Mouse (Mus musculus): ENCODE data around the gene Mylk2.

Mylk2 gene

DNA sequence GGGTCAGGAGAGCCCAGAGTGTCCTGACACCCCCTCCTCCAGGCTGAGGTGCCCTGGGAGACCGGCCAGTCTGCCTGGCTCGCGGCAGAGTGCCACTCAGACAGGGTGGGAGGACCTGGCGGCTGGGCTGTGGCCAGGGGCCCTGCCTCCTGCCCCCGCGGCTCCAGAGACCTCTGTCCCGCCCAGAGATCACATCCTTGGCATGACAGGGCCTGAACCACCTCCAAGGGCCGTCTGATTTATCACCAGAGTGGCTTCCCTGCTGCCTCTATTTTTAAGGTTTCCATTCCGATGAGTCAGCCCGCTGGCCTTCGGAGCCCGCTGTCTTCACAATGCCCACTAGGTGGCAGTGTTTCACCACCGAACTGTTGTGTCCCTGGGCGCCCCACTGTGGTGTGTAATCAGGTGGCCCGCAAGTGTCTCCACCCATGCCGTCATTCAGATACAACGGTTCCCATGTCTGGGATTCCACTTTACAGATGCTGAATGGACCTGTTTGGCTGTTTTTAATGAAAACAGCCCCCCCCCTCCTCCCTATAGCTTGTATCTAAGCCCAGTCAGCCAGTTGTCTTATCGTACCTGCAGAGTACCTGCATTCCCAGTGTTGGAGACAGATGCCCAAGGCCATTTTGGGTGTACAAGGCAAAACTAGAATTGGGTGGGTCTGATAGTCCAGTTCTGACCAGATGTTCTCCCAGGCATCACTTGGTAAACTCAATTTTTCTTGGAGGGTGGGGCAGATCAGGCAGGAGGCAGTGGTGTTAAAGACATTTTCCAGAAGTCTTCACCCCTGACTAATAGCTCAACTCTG, 3.4 kb downstream of the Mylk2 start:
- DNase-seq (ENCODE audit: low read depth, low spot score): peak; percentile 60

DNA sequence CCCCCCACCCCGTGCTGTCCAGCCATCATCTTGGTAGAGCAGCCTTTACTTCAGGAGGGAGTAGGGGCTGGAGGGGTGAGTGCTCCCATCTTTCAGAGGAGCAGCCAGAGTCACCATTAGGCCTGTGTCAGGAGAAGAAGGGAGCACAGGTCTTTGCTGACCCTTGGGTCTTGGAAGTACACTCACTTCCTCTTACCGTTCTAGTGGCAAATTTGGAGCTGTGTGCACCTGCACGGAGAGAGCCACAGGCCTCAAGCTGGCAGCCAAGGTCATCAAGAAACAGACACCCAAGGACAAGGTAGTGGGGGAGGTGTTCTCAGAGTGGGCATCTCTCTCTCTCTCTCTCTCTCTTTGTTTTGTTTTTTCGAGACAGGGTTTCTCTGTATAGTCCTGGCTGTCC, 4.3 kb downstream of the Mylk2 start:
- no peak for DNase-seq (ENCODE audit: low read depth, low spot score)

GRCm38 (mm10) chr2:152916111-152916510, 5.0 kb downstream of the Mylk2 start:
- no peak for DNase-seq (ENCODE audit: low read depth, low spot score)

DNA sequence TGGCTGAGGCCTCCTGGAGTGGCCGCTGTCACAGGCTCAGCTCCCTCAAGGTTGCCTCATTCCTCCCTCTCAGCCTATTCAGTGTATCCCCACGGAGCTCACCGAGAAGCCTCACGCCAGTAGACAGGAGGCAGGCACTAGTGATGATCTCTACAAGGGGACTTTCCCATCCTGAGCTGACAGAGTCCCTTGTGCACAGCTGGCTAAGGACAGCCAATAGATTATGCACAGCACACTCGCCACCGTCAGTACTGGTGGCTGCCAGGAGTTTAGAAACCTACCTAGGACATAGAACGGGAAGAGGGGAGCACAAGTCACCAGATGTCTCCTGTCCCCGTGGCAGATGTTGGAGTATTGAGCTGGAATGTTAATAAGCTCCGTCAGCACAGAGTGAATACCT, 6.5 kb downstream of the Mylk2 start:
- DNase-seq (ENCODE audit: low read depth, low spot score): no peak

DNA sequence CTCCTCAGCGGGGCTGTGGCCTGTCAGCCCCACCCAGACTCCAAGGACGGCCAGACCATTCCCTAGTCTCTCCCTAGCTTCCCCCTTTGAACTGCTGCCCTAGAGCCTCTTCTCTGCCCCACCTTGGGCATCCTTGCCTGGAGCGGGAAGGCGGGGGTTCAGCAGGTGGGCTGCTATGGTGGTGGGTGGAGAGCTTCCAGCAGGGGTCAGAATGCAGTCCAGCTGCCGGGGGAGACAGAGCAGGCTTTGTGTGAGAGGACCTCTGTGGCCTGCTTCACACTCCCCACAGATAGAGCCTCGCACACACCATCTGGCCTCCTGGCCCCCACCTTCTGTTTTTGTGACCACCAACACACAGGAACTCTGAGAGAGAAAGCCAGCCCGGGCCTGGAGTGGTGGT, 11.2 kb downstream of the Mylk2 start:
- DNase-seq (ENCODE audit: low read depth, low spot score): no peak

- no peak for DNase-seq (ENCODE audit: low read depth, low spot score)
Measured at GRCm38 (mm10) chr2:152923621-152924020, 12.5 kb downstream of the Mylk2 start.

- DNase-seq (ENCODE audit: low read depth, low spot score): no peak
Measured at GRCm38 (mm10) chr2:152924128-152924527, 13.0 kb downstream of the Mylk2 start.

- DNase-seq (ENCODE audit: low read depth, low spot score): no peak
Measured at GRCm38 (mm10) chr2:152924543-152924942, 13.4 kb downstream of the Mylk2 start.

- no peak for DNase-seq (ENCODE audit: low read depth, low spot score)
Measured at GRCm38 (mm10) chr2:152925189-152925872, 14.2 kb downstream of the Mylk2 start.

DNA sequence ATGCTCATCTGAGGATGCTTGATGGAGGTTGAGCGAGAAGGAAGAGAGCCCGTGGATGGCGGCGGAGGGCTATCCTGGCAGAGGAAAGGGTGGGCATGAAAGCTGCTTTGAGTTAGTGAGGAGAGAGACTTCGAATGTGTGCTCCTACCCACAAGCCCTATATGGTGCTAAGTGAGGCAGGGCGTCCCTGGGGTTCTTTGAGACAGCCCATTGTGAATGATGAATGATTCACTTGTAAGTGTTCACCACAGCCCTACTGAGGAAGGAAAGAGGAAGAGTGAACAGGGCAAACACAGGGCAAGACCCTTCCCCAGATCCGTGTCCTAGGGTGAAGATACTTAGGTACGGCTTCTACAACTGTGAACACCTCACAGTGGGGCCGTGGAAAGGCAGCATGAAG, 15.7 kb downstream of the Mylk2 start:
- DNase-seq (ENCODE audit: low read depth, low spot score): no peak

GRCm38 (mm10) chr2:152927371-152927770, 16.2 kb downstream of the Mylk2 start:
- DNase-seq (ENCODE audit: low read depth, low spot score): no peak

DNA sequence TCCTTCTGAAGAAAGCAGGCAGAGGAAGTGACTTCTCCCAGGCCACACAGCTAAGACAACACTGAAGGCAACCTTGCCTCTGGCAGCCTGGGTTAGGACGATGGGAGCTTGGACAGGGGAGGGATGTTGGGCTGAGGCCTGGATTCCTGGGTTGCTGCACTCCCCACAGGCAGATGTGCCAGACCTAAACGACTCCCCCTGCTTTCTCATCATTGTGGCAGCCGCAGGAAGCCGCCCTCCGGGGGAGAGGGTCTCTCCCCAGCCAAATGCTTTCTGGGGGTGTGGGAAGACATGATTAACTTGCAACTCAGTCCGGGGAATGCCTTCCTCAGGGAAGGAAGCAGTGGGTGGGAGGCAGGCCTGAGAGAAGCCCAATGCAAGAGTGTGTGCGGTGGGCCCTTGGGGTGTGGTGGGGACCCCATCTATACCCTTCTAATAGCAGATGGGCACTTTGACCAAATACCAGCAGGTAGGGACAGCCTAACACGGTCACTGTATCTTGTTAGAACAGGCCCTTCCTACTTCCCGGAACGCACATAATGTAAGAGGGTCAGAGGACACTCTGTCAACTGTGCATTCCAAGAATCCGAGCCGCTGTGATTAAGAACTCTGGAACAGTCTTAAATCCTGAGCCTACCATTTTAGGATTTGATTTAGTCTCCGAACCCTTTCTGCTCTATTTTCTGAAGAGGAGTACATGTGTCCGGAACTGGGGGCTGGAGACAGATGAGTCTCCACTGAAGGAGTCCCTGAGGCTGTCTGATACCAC, 17.3 kb downstream of the Mylk2 start:
- DNase-seq (ENCODE audit: low read depth, low spot score): no peak

GRCm38 (mm10) chr2:152928988-152929370, 17.8 kb downstream of the Mylk2 start:
- no peak for DNase-seq (ENCODE audit: low read depth, low spot score)

DNA sequence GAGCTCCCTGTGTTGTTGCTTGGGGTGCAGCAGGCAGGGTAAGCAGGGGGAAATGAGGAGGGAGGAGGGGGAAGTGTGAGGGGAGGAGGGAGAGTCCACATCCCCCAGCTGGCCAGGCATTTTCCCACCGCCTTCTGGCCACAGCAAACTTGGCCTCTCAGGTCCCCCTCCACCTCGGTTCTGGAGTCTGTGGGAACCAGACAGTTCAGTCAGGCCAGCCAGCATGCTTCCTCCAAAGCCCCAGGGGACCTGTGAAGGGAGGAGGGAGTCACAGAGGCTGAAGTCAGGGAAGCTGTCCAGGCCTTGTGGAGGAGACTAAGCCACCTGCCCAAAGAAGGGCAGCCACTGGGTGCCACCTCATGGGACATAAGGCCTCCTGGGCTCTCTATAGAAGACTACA, 19.1 kb downstream of the Mylk2 start:
- DNase-seq (ENCODE audit: low read depth, low spot score): no peak

- no peak for DNase-seq (ENCODE audit: low read depth, low spot score)
Measured at GRCm38 (mm10) chr2:152931456-152932160, 20.5 kb downstream of the Mylk2 start.

DNA sequence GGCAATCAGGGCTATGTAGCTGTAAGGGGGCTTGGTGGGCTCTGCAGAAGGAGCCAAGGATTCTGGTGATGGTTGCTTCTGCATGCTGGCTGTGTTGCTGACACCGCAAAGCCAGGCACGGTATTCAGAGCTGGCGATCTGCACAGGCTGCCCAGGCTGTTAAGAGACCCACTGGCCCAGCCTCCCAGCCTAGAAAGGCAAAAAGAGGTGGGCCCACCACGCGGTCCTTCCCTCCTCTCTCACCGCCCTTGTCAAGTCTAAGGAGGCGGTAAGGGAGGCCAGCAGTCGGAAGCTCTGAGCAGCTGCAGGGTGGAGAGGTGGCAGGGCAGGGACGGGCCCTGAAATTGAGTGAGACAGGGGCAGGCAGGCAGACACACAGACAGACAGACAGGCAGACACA, 21.9 kb downstream of the Mylk2 start, which contains the start of gene Foxs1:
Gene Foxs1, minus strand, starts transcription at position 161 of the 400 bp plus-strand sequence.
- no peak for DNase-seq (ENCODE audit: low read depth, low spot score)

- no peak for DNase-seq (ENCODE audit: low read depth, low spot score)
Measured at GRCm38 (mm10) chr2:152933614-152934013, 22.5 kb downstream of the Mylk2 start.

- no peak for DNase-seq (ENCODE audit: low read depth, low spot score)
Measured at GRCm38 (mm10) chr2:152939846-152940245, 28.7 kb downstream of the Mylk2 start.

GRCm38 (mm10) chr2:152941106-152941505, 30.0 kb downstream of the Mylk2 start:
- no peak for DNase-seq (ENCODE audit: low read depth, low spot score)

- no peak for DNase-seq (ENCODE audit: low read depth, low spot score)
Measured at GRCm38 (mm10) chr2:152941776-152942175, 30.6 kb downstream of the Mylk2 start.

DNA sequence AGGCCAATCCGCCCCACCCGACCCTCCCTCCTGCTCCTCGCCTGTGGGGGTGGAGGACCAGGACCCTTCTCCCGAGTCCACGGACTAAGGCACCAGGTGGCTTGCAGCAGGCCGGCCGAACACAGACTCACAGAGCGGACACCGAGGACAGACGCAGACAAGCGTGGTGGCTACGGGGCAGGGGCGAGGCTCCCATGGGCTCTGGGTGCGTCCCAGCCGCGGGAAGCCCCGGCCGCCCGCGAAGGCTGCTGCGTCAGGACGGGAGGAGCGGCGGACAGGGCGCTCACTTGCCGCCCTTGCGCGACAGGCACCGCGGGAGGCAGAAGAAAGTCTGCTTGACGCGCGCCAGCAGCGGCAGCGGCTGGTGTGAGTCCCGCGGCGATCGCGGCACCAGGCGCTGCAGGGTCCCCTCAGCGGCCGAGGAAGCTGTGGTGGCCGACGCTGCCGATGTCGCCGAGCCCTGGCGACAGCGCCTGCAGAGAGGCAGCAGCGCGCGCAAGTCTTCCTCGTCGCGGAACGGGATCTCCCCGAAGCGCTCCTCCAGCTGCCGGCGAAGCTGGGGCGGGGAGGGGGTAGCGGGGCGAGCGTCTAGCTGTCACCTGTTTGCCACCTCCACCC, 31.9 kb downstream of the Mylk2 start:
- DNase-seq (ENCODE audit: low read depth, low spot score): no peak
